Mouse (Mus musculus): ENCODE data around the gene Gjb6. TPM values are rescaled to one million over a fixed set of nuclear protein-coding genes. Genes with fewer than 3 reads are reported as not detected.

Gjb6 gene
- total and polyA plus RNA-seq, 3 experiments: not detected

GRCm38 (mm10) chr14:57135265-57135664 is 1.9 kb upstream of the Gjb6 start:
- Histone ChIP-seq H3K36me3 (replicated peaks in 1 of 2; ENCODE audit: control insufficient read depth in 1 of 2, insufficient read depth in 1 of 2, low read length in 1 of 2) (no peaks in the 10 kb centered on the region), H3K4me3 (replicated peaks in 1 of 3; ENCODE audit: low read depth in 2 of 3, low read length in 2 of 3, poor library complexity in 1 of 3) (no peak overlapping the region), H3K27me3 (replicated peaks) (peaks cover 2% of the 10 kb centered on the region), H3K79me2 (replicated peaks; ENCODE audit: control insufficient read depth, extremely low read depth, insufficient read depth, poor library complexity, severe bottlenecking) (no peaks in the 10 kb centered on the region), H3K4me2 (ENCODE audit: insufficient read depth, low read depth, poor library complexity, severe bottlenecking) (no peak overlapping the region), H3K27ac (ENCODE audit: insufficient read depth, low read depth) (no peak overlapping the region), H3K9me3 (replicated peaks; ENCODE audit: low read length) (no peaks in the 10 kb centered on the region), H3K4me1 (ENCODE audit: control insufficient read depth in 1 of 2, insufficient read depth in 2 of 2) (no peaks in the 10 kb centered on the region), H3K9ac (ENCODE audit: insufficient read depth, low read depth) (no peak overlapping the region)
- no peak for DNase-seq (ENCODE audit: extremely low read depth)
- TF ChIP-seq CHD1 (IDR thresholded peaks at IDR 0.05; ENCODE audit: low read depth, low read length): no peak
- TF ChIP-seq ZC3H11A (IDR thresholded peaks at IDR 0.05; ENCODE audit: low read depth, low read length): no peak
- no peak for TF ChIP-seq POLR2AphosphoS2 (IDR thresholded peaks at IDR 0.05; ENCODE audit: low read depth, low read length)
- TF ChIP-seq NELFE (IDR thresholded peaks at IDR 0.05; ENCODE audit: low read depth, low read length): no peak
- no peak for TF ChIP-seq MAZ (IDR thresholded peaks at IDR 0.05; ENCODE audit: low read depth, low read length)
- TF ChIP-seq ZKSCAN1 (IDR thresholded peaks at IDR 0.05; ENCODE audit: borderline replicate concordance, low read depth, low read length): no peak
- no peak for TF ChIP-seq IRF4 (IDR thresholded peaks at IDR 0.05; ENCODE audit: low read depth, low read length)
- no peak for TF ChIP-seq SIN3A (IDR thresholded peaks at IDR 0.05; ENCODE audit: low read length)
- in situ Hi-C loops (cut with MboI; ENCODE audit: low pct_ligation_motif_present, low pct_unique_long_range_greater_than_20kb, low sequenced_read_pairs): no loop called here
- dilution Hi-C loops (cut with MboI; ENCODE audit: extremely low pct_ligation_motif_present, extremely low pct_unique_long_range_greater_than_20kb, low sequenced_read_pairs): no loop called here

DNA sequence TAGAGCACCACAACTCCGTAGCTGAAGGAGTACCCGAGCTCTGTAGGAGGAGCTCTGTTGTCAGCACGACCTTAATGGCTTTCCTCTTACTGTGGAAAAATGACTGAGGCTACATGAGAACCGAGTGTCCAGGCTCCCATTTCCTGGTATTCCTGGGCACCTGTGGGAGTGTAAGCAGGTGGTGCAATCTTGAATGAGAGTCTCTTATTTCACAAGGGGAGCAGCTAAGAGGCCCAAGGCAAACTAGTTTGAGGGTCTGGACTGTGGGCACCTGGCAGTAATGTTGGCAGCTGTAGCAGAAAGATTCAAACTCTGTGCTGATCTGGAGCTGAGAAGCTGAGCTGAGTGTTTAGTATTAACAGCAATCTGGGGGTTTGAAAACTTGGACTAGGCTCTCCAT is 6.0 kb downstream of the Gjb6 start:
- DNase-seq (ENCODE audit: extremely low read depth): no peak
- Histone ChIP-seq H3K9ac (ENCODE audit: insufficient read depth, low read depth) (no peak overlapping the region), H3K36me3 (replicated peaks in 1 of 2; ENCODE audit: control insufficient read depth in 1 of 2, insufficient read depth in 1 of 2, low read length in 1 of 2) (no peaks in the 10 kb centered on the region), H3K4me3 (replicated peaks in 1 of 3; ENCODE audit: low read depth in 2 of 3, low read length in 2 of 3, poor library complexity in 1 of 3) (no peak overlapping the region), H3K79me2 (replicated peaks; ENCODE audit: control insufficient read depth, extremely low read depth, insufficient read depth, poor library complexity, severe bottlenecking) (no peaks in the 10 kb centered on the region), H3K27ac (ENCODE audit: insufficient read depth, low read depth) (no peak overlapping the region), H3K4me2 (ENCODE audit: insufficient read depth, low read depth, poor library complexity, severe bottlenecking) (no peak overlapping the region), H3K4me1 (ENCODE audit: control insufficient read depth in 1 of 2, insufficient read depth in 2 of 2) (no peaks in the 10 kb centered on the region), H3K27me3 (replicated peaks) (no peaks in the 10 kb centered on the region), H3K9me3 (replicated peaks; ENCODE audit: low read length) (no peaks in the 10 kb centered on the region)
- TF ChIP-seq USF1 (IDR thresholded peaks at IDR 0.05; ENCODE audit: low read depth, low read length): no peak
- no peak for TF ChIP-seq MEF2A (IDR thresholded peaks at IDR 0.05; ENCODE audit: borderline replicate concordance, low read depth, low read length)
- no peak for TF ChIP-seq MXI1 (IDR thresholded peaks at IDR 0.05; ENCODE audit: low read depth, low read length)
- no peak for TF ChIP-seq KAT2A (IDR thresholded peaks at IDR 0.05; ENCODE audit: insufficient replicate concordance, low read length)
- no peak for TF ChIP-seq ETS1 (conservative IDR thresholded peaks at IDR 0.05; ENCODE audit: low read depth, low read length)
- TF ChIP-seq TBP (conservative IDR thresholded peaks at IDR 0.05; ENCODE audit: low read depth, low read length): no peak
- no peak for TF ChIP-seq CHD1 (IDR thresholded peaks at IDR 0.05; ENCODE audit: low read depth, low read length)
- TF ChIP-seq RAD21 (IDR thresholded peaks at IDR 0.05; ENCODE audit: low read depth, low read length): no peak
- TF ChIP-seq ELF1 (IDR thresholded peaks at IDR 0.05; ENCODE audit: low read depth, low read length): no peak
- TF ChIP-seq CHD2 (IDR thresholded peaks at IDR 0.05; ENCODE audit: low read length): no peak
- TF ChIP-seq MAZ (IDR thresholded peaks at IDR 0.05; ENCODE audit: low read depth, low read length): no peak
- no peak for TF ChIP-seq NRF1 (IDR thresholded peaks at IDR 0.05; ENCODE audit: low read depth, low read length)
- no peak for TF ChIP-seq MAFK (IDR thresholded peaks at IDR 0.05; ENCODE audit: insufficient replicate concordance, low read length)
- TF ChIP-seq MYC (IDR thresholded peaks at IDR 0.05; ENCODE audit: low read depth, low read length): no peak
- TF ChIP-seq ZNF384 (IDR thresholded peaks at IDR 0.05; ENCODE audit: low read depth, low read length): no peak
- no peak for TF ChIP-seq NELFE (IDR thresholded peaks at IDR 0.05; ENCODE audit: low read depth, low read length)
- TF ChIP-seq EP300 (IDR thresholded peaks at IDR 0.05; ENCODE audit: low read length): no peak
- no peak for TF ChIP-seq TCF12 (IDR thresholded peaks at IDR 0.05; ENCODE audit: low read depth, low read length)
- TF ChIP-seq SMC3 (IDR thresholded peaks at IDR 0.05; ENCODE audit: low read depth, low read length): no peak
- dilution Hi-C loops (cut with MboI; ENCODE audit: extremely low pct_ligation_motif_present, extremely low pct_unique_long_range_greater_than_20kb, low sequenced_read_pairs) (no loop called here), in situ Hi-C loops (cut with MboI; ENCODE audit: low pct_ligation_motif_present, low pct_unique_long_range_greater_than_20kb, low sequenced_read_pairs) (no loop called here)

Measured in CH12.LX (cell line).